Mouse (Mus musculus) cortical plate, adult 2 months (tissue): ENCODE measurements around the gene Scn1b.

Source experiments
- CTCF ChIP-seq: fragments of 200-500 bp; IDR thresholded peaks from 2 replicates; pipeline ENCODE4 v1.5.1; 2011; ENCODE audit warnings: mild to moderate bottlenecking, control low read depth, low read length; ENCODE audit not compliant: insufficient read depth; ENCODE audit errors: extremely low read depth
- POLR2A ChIP-seq: fragments of 200-500 bp; IDR thresholded peaks from 2 replicates; pipeline ENCODE4 v1.6.1; 2011; ENCODE audit warnings: mild to moderate bottlenecking, low read length, control low read depth; ENCODE audit not compliant: insufficient read depth; ENCODE audit errors: extremely low read depth

DNA sequence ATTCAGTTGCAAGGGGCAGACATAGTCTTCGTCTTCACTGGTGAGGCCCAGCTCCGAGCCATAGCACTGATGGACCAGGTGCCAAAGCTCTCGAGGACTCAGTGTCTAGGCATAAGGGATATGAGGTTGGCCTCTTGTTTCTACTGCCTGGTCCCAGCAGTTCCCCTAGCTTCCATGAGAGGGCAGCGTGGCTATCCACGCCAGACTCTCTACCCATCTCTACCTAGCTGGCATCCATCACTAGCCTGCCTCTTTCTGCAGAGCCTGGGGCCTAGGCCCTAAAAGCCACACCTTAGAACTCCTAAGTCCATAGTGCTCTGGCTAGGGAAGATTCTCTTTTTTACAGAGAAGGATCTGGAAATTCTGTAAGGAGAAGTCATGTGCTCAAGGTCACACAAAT lies 13.0 kb upstream of the Scn1b start:
- TF ChIP-seq CTCF = peak; percentile 60
- no peak for TF ChIP-seq POLR2A
